Mouse (Mus musculus) embryo, embryonic 9.5 days (tissue): ENCODE results near the gene Aarsd1.
"Not testable (repeated sequence)": the region's sequence is repeated elsewhere in the genome, so short reads cannot be mapped to it uniquely, and the experiment has no call there.

Experiments used
- DNase-seq: peaks from one replicate; pipeline ENCODE4 v3.0.0-alpha.2; 2017; ENCODE audit errors: extremely low spot score

Gene Aarsd1

DNA sequence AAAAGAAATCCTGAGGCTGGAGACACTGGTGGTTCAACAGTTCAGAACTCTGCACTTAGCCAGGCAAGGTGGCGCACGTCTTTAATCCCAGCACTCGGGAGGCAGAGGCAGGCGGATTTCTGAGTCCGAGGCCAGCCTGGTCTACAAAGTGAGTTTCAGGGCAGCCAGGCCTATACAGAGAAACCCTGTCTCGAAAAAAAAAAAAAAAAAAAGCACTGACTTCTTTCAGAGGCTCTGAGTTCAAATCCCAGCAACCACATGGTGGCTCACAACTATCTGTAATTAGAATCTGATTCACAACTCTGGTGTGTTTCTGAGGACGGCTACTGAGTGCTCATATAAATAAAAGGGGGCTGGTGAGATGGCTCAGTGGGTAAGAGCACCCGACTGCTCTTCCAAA is 29.4 kb upstream of the Aarsd1 start:
- DNase-seq, result not testable (repeated sequence)

- DNase-seq, result no peak
These were observed 28.9 kb upstream of the Aarsd1 start for GRCm38 (mm10) chr11:101446319-101446718.

- peak; percentile 49 for DNase-seq
These were observed 25.3 kb upstream of the Aarsd1 start for GRCm38 (mm10) chr11:101442760-101443159.

DNA sequence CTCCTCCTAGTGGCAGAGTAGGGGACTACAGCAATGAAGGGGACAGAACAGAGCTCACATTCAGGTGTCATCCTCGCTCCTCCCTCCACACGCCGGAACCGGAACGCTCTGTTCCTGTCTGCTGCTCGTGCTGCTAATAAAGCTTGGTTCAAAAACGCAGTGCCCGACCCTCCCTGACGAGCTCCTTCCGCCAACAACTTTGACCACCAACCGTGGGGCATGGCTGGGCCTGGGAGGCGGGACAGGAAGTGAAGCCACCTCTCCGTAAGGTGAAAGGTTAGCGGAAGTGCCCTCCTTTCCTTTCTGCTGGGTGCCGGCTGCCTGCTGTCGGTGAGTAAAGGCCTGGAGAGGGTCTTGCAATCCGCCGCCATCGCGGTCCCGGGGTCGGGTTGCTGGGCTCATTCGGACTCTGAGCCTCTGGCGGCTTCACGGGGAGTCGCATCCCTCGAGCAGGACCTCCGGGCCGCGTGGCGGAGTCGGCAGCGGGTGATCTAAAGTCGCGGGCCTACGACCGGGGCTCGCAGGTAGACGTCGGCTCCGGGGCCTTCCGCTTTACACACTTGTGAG is 24.8 kb upstream of the Aarsd1 start, which contains the start of gene Rpl27:
Gene Rpl27, plus strand, starts transcription at position 172 of the 567 bp plus-strand sequence.
- peak; percentile 98 for DNase-seq

DNA sequence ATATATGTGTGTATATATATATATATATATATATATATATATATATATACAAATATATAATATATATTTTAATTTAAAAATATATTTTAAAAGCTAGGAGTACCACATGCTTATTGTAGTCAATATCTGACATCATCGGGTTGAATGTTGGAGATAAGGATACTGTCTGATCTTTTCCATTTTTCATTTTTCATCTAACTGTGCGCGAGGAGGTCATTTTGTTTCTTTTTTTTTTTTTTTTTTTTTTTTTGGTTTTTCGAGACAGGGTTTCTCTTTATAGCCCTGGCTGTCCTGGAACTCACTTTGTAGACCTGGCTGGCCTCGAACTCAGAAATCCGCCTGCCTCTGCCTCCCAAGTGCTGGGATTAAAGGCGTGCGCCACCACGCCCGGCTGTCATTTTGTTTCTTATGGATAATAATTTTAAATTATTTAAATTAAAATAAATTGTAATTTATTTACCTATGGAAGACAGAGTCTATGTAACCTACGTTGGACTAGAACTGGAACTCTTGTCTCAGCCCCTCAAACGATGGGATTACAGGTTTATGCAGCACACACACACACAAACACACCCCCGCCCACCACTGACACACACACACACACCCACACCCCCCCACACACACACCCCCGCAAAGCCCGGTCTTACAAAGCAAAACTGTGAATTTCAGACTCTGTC is 24.2 kb upstream of the Aarsd1 start:
- not testable (repeated sequence) for DNase-seq

- not testable (repeated sequence) for DNase-seq
These were observed 20.6 kb upstream of the Aarsd1 start for GRCm38 (mm10) chr11:101438006-101438405.

DNA sequence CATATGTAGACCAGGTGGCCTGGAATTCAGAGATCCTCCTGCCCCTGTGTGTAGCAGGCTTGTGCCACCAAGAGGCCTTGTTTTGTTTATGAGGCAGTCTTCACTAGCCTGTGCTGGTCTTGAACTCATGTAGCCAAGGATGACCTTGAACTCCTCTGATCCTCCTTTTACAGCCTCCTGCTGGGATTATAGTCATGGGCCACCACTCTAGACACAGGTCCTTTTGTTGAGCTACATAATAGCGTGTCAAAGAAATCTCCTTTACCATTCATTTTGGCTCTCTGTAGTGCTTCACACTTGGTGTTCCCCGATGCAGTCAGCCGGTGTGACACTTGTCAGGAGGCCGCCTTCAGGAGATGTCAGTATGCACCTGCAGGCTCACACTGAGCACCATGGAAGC is 19.5 kb upstream of the Aarsd1 start:
- no peak for DNase-seq

DNA sequence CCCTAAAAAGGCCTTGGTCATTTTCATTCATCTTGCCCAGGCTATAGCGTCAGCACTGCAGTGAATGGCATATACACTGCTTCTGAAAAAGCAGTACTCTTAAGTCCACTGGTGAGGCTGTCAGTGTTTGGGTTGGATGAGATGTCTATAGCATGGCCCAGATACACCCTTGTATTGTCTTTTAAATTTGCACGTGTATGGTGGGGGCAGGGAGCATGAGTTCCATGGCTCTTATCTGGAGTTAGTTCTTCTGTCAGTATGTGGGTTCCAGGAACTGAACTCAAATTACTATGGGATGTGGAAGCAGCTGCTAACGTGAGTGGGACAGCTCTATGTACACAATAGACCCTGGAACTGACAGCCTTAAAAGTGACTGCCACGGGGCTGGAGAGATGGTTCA is 18.4 kb upstream of the Aarsd1 start:
- no peak for DNase-seq

DNA sequence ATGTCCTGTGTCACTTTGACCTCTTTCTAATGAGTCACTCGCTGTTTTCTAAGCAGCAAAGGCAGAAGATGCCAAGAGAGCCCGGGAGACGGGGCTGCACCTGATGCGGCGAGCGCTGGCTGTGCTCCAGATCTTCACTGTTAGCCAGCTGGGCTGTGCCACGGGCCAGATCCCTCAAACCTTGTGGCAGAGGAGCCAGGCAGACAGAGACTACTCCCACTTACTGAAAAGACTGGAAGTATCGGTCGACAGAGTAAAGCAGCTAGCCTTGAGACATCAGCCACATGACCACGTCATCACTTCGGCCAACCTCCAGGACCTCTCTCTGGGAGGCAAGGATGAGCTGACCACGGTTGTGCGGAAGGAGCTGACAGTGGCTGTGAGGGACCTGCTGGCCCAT is 16.0 kb upstream of the Aarsd1 start:
- no peak for DNase-seq

- DNase-seq, result no peak
These were observed 13.9 kb upstream of the Aarsd1 start for GRCm38 (mm10) chr11:101431327-101431726.

GRCm38 (mm10) chr11:101426165-101426564 is 8.8 kb upstream of the Aarsd1 start:
- no peak for DNase-seq

DNA sequence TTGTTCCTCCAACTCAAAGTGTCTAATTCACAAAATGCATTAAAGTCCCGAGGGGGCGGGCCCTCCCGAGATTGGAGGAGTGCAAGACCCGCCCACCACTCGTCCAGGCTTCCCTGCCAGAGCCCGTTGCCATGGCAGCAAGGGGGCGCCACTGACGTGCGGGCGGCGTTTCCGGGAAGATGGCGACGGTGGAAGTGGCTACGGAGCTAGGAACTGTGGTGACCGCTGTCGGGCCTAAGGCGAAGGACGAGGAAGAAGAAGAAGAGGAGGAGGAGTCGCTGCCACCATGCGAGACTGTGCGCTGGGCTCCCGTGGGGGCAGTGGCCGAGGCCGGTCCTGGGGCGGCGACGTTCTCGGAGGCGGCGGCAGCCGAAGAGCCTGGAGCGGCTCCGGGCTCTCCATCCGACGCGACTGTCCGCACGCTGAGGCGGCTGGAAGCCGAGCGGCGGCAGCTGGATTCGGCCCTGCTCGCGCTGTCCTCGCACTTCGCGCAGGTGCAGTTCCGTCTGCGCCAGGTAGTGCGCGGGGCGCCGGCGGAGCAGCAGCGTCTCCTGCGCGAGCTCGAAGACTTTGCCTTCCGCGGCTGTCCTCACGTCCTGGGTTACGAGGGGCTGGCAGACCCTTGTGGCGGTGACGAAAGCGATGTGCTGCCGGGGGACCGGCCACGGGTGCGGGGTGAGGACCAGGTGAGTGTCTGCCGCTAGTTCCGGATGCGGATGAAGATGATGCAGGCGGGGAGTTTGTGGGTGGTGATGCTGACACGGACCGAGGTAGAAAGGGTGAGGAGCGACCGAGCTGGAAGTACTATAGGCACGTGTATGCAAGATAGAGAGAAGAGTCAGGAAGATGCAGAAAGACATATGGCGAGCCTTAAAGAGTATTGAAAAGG is 7.8 kb upstream of the Aarsd1 start, which contains the start of the genes Rundc1 and Ptges3l:
Gene Rundc1, plus strand, starts transcription at position 161 of the 889 bp plus-strand sequence.
Gene Ptges3l, minus strand, starts transcription at position 409 of the 889 bp plus-strand sequence.
- DNase-seq, result peak; percentile 98

DNA sequence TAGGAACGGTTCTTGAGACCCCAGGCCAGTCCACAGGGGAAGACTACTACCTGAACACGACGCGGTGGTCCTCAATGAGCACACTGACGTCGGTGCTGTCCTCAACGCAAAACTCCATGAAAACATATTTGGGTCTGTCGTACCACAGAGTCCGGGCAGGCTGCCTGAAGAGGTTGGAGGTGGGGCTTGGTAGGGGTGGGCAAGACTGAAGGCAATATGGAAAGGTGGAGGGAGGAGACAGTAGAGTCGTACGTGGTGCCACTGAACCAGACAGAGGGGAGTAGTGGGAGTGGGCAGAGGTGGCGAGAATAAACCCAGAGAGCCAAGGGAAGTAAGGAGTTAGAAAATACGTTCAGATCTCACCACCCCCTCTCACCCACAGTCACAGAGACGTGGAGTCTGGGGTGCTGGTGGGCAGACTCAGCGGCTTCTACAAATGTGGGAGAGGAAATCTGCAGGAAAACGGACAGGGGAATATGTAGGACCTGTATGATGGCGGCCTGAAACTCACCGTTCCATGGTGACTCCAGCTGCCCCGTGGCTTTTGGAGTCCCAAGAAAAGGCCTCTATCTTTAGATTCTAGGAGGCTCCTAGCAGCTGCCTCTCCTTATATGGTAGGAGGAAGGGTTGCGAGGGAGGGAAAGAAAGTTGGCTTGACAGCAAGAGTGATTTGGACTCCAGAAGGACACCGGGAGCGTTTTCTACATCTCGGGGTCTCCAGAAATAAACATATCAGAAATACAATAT is 6.9 kb upstream of the Aarsd1 start, which contains the start of gene Gm27029:
Gene Gm27029, minus strand, starts transcription at position 692 of the 747 bp plus-strand sequence.
- no peak for DNase-seq

DNA sequence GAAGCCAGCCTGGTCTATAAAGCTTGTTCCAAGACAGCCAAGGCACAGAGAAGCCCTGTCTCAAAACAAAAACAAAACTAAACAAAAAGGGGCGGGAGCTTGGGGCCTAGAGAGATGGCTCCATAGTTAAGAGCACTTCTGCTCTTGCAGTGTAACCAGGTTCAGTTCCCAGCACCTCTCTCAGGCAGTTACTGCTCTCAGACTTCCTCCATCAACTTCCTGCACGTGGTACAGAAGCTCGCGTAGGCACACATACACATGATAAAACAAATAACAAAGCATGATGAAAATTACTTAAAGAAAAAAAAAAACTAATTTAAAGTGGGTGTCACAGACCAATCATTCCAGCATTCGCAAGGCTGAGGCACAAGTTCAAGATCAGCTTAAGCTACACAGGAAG is 2.7 kb upstream of the Aarsd1 start:
- no peak for DNase-seq

DNA sequence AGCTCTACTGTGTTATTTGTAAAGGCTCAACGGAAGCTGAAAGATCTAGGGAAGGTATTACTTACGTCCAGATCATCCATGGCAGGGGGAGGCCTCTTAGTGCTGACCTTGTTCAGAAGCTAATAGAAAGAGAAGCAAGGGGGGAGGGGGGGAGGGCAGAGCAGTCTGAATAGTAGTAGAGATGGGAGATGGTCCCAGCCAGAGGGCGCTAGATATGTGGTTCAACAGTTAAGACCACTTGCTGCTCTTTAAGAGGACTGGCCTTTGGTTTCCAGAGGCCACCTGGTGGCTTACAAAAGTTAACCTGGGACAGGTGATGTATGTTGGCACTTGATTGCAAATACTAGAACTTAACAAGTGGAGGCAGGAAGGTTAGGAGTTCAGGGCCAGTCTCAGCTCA is 2.2 kb upstream of the Aarsd1 start:
- DNase-seq, result no peak

DNA sequence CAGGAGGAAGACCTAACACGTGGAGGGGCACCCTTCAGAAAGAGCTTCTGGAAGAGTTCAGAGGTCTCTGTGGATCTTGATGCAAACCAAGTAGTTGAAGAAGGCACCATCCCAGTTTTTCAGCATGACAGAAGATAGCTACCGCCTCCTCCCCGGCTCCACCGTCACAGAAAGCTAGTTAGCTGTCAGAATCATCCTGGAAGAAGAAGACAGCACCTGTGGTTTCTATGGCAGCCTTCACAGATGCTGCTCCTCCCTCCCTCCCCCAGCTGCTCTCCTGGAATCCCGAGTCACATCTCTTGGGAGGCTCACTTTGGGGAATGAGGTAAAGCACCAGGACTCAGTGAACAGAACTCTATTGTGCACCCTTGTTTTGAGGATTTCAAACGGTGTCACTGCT is 1.6 kb upstream of the Aarsd1 start:
- no peak for DNase-seq

GRCm38 (mm10) chr11:101416433-101417100 is 848 bp downstream of the Aarsd1 start:
- no peak for DNase-seq

DNA sequence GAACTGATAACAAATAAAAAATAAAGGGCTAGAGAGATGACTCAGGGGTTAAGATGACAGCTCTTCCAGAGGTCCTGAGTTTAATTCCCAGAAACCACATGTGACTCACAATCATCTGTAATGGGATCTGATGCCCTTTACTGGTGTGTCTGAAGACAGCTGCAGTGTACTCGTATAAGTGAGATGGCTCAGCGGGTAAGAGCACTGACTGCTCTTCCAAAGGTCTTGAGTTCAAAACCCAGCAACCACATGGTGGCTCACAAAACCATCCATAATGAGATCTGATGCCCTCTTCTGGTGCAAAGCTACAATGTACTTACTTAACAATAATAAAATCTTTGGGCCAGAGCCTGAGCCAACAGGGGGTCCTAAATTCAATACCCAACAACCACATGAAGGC is 2.1 kb downstream of the Aarsd1 start:
- DNase-seq, result no peak

DNA sequence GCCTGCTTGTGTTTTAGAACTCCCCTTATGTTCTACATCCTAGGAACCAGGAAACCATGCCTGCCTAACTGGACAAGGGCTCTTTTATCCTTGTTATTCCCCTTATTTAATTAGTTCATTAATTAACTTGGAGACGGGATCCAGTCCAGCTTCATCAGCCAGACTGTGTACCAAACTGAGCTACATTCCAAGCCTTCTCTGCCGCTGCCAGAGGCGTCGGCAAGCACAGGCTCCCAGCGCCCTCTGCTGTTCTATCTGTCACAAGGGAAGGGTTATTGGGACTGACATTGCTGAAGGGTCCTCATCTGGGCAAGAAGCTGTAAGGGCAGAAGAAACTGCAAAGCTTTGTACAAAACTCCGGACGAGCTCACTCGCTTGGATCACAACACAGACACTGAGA is 22.3 kb downstream of the Aarsd1 start:
- peak; percentile 74 for DNase-seq

DNA sequence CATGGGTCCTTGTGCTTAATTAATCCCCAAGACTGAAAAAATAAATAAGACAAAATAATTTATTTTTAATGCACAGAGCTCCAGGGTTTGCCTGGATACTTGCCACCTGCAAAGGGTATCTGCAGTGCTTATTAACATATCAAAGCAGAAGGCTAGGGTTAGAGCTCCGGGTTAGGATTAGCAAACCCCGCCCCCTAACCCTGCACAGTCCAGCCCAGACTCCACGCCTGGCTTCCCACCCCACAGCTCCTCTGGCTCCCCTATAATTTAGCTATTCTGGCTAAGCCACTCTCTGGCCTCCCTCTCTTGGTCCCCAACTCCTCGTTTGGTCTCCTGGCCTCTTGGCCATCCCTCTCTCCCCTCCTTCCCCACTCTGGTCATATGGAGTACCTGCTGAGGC is 35.6 kb downstream of the Aarsd1 start:
- DNase-seq, result peak; percentile 24

- DNase-seq, result no peak
These were observed 38.5 kb downstream of the Aarsd1 start for GRCm38 (mm10) chr11:101378926-101379325.
